Mouse (Mus musculus) T-helper 17 cell (primary cell): Measurements from ENCODE around the gene Fuom.

Experiments used
- in situ Hi-C, 2 experiments: fragments of 300-600 bp; cut with MboI, MseI; formaldehyde crosslinking; loops; 1 replicate in 1 of 2; 2 replicates in 1 of 2; pipeline ENCODE4 v1.15.1; 2025; ENCODE audit warnings: high pct_unique_total_duplicates in 2 of 2

The Fuom gene

DNA sequence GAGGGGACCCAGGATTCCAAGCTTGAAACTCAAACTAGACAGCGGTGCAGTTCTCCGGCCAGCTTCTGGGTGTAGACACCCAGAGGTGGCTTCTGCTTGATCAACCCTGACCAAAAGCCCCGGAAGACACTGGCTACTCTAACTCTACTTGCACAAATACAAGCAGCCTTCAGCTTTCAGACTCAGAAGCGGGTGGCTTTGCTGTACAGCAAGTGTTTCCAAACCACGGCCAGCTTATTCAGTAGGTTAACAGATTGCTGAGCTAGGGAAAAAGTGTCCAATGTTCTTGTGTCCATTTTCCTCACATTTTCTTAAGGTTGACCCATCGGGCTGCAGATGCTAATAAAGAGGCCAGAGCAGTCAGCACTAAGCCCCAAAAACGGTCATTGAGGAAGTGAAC lies 43.7 kb downstream of the Fuom start:
- in situ Hi-C loops, result no loop called here

DNA sequence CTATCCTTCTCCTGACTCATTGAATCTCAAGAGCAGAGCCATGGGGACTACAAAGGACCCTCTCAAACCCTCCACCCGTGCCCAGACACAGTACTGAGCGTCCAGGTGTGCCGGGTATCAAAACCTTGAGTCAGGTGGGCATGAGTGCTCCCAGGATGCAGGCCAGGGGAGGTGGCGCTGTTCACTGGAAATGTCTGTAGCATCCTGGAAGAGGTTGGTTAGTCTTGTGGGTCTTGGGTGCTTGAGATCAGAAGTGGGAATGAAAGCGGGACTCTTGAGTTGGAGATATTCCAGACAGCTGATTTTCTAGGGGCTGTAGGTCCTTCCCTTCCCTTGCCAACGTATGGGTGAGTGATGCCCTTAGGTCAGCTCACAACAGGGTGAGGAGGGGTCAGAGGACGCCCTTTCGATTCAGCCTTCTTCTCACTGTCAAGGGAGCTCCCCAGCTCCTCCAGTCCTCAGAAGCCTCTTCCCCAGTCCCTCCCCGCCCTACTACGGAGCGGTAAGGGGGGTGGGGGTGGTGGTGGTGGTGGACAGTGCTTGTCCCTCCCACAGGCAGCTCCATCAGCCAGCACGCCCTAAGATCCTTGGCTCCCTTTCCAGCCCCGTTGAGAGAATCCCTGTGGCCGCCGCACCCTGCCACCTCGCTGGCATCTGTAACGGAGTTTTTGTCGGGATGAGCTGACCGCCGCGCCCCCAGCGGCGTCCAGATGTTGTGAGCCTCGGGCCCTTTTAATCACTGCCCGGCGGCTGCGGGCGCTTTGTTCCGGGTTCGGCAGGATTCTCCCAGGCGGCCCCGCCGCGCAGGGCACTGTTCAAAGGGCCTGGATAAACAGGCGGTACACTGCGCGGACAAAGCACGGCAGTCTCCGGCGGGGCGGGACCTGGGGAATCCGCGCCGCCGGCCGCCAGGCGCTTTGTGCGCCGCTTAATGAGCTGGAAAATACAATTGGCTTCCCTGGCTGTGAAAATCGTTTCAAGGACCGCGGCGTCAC lies 44.5 kb downstream of the Fuom start:
- in situ Hi-C loops, result no loop called here

DNA sequence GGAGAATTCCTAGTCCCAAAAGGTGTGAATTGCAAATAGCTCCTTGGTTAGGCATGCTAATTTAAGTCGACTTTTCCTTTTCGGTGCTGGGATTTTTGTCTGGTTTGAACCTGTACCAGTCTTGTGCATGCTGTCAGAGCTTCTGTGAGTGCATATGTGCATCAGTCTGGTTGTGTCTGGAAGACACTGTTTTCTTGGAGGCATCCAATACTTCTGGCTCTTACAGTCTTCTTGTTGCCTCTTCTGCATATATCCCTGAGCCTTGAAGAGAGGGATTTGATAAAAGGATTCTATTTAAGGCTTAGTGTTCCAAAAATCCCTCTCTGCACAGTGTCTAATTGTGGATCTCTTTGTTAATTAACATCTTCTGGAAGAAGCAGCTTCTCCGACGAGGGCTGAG lies 48.1 kb downstream of the Fuom start:
- in situ Hi-C loops, result no loop called here

DNA sequence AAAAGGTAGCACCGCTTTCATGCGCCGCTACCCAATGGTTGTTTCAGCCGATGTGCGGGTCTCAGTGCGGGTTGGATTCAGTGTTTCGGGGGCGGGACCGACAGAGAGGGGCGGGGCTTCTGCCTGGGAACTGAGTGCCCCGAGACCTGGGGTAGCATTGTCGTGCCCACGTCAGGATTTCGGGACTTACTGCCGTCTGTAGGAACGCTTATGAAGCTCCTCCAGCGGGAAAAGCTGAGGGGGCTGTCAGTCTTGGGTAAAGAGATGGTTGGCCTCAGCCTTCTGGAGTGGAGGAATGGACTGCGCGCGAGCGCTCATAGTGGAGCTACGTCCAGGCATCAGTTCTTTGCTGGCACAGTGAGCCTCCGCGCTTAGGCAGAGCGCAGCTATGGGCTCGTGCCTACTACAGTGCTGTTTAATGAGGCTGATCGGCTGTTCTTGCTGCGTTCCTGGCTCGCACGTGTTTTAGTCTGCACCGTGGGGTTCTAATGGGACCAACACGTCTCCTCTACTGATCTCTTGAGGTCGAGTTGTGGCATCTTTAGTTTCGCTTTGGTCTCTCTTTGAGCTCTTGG lies 53.0 kb downstream of the Fuom start:
- in situ Hi-C loops, result loop anchor here in 1 of 2 experiments (5.0 kb wide), 1 partner anchor 57 kb away; the partner anchor contains the start of gene Adam8

DNA sequence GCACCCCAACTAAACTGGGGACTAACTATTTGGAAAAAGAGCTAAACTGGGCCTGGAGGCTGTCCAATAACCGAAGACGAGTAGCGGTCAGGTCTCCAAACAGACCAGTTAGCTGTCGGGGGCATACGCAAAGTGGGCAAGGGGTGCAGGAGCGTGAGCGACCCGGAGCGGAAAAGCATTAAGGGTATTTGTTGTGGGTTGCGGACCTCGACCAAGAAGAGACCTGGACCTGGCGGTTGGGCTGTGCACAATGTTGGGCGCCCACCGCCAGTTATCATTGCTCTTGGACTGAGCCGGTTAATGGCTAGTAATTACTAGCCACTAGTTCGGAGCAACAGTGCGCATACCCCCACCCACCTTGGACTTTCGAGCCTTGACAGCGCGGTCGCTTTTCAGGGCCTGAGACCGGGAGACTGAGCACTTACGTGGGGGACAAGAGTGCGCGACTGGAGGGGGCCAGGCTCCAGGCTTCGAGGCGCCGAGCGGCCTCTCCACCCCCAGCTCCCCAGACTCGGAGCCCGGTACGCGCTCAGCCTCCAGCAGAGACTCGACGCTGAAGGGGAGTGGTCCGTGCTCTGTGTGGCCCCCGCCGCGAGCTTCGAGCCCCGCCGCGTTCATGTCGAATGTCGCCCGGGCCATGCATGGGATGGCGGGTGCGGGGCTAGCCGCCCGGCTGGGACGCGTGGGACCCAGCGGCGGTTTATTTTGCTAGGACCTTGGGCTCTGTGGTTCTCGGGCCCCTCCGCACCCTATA lies 53.7 kb downstream of the Fuom start, which contains the start of gene Msx3:
Gene Msx3, minus strand, starts transcription at position 729 of the 754 bp plus-strand sequence.
- in situ Hi-C loops, result loop anchor here in 1 of 2 experiments (5.0 kb wide), 1 partner anchor 56 kb away; the partner anchor contains the start of gene Adam8

DNA sequence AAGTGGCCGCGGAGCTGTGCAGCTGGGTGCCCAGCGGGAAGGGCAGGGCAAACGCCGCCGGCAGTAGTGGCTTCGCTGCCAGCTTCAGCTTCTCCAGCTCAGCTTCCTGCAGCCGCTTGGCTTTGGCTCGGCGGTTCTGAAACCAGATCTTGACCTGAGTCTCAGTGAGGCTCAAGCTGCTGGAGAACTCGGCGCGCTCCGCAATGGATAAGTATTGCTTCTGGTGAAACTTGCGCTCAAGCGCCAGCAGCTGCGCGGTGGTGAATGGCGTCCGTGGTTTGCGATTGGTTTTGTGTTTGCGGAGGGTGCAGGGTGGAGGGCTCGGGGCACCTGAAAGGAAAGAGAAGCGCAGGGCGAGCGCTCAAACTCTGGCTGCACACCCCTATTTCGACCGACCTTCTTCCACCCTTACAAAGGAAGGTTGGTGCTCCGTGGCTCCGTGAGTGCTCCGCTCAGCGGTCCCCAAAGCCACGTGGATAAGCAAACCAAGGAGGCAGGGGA lies 54.4 kb downstream of the Fuom start:
- in situ Hi-C loops, result loop anchor here in 1 of 2 experiments (5.0 kb wide), 1 partner anchor 56 kb away; the partner anchor contains the start of gene Adam8
